Mouse (Mus musculus): ENCODE measurements around the gene Slc34a1. TPM values are rescaled to one million over a fixed set of nuclear protein-coding genes. Genes with fewer than 3 reads are reported as not detected.
A peak's percentile ranks its signal among the peaks of the same experiment; 100 is the strongest.

The Slc34a1 gene
- under 1 TPM in 1 of 2 experiments, not detected in 1; 0.42 TPM for total RNA-seq (2021)
- long read RNA-seq, experiment 1, result 0 reads
- long read RNA-seq, experiment 2, transcript Slc34a1-201 (13 exons, 2,433 nt), result major isoform, 135 of 200 reads
- long read RNA-seq, experiment 2, partial matches to known transcripts, result 14 of 200 reads
- long read RNA-seq, experiment 2, other reads (novel, unspliced or antisense), result 48 of 200 reads

DNA sequence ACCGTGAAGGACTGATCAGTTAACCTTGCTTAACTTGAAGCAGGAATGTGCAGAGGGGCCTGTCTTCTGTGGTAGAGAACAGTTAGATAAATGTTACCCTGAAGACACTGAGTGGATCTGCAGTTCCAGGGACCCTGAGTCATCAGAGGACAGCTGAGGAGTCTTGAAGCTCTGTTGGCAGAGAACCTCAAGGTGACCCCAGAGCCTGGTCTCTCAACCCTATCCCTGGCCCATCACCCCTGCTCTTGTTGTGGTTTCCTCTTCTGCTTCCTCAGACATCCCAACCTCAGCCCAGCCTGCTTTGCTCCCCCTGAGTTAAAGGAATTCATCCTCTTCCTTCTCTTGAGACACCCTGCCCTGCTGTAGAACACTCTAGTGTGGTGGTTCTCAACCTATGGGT is at the start of gene Slc34a1:
TSS of gene Slc34a1 (plus strand) at position 100 of the 400 bp plus-strand sequence.
- DNase-seq, result no peak

DNA sequence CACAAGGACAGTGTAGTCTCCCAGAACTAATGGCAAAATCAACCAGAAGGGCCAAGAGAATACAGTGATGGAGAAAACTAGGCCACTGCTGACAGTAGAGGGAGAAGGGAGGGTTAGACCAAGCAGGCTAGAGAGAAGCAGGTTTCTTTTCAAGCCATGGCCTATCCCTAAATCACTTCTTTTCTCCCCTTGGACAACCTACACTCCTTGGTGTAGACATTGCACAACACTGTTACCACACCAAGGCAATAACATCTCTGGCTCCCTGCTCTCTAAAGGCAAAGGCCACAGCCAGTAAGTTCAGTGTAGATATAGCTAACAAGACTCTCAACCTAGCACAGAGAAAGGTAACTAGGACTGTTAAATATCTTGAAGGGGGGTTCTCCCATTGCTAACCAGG is 36.8 kb upstream of the Slc34a1 start:
- DNase-seq, result no peak

DNA sequence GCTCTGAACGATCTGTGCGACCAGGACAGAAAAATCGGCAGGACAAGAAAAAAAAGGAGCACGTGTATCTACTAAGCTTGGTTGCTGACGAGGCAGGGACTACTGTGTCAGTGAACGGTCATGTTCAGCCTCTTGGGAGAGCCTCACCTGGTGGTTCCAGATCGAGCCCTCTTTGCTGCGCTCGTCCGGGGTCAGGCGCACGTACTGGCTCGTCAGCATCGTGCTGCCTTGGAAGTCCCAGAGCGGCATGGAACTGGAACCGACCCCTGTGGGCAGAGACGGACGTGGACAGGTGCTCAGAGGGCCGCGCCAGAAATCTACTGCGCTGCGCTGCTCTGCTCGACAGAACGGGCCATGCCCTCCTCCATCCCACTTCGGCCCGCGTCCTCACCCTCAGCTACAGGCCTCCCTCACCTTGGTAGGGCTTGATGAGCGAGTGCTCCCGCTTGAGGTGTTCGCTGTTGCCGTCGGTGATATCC is 36.0 kb upstream of the Slc34a1 start:
- DNase-seq, result no peak

DNA sequence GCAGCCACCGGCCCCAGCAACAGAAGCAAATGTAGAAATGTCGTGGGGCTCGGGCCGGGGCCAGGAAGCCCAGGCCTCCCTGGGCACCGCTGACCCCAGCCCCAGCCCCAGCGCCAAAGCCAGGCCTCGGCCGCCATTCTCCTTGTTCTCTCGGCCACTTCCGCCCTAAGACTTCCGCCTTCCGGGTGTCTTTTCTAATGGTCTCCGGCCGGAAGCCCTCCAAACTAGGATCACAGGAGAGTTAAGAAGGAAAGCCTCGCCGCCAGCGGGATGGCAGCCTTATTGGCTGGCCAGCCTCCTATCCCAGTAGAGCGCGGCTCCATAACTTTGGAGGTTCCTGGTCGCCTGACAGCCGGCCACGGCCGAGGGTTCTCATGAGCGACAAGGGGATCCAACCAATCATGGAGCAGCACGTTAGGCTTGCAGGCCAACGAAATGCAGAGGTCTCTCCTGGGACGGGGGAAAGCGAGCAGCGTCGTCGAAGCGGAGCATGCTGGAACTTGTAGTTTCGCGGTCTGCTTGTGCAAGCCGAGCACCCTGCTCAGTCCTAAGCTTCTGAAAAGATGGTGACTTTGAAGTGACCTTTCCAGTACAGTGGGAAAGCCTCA is 35.4 kb upstream of the Slc34a1 start, which contains the start of gene Lman2:
TSS of gene Lman2 (minus strand) at position 331 of the 608 bp plus-strand sequence.
- DNase-seq, result peak; percentile 96

DNA sequence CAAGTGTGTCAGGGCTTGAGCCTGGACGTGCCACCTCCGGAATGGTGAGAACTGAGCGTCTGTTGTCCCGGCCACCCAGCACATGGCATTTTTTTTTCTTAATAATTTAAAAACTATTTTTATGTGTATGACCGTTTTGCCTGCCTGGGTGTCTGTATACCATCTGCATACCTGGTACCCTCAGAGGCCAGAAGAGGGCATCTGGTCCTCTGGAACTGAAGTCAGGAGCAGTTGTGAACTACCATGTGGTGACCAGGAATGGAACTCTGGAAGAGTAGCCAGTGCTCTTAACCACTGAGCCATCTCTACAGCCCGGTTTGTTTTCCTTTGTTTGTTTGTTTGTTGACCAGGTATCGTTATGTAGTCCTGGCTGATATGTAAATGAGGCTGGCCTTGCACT is 29.6 kb upstream of the Slc34a1 start:
- DNase-seq, result no peak

DNA sequence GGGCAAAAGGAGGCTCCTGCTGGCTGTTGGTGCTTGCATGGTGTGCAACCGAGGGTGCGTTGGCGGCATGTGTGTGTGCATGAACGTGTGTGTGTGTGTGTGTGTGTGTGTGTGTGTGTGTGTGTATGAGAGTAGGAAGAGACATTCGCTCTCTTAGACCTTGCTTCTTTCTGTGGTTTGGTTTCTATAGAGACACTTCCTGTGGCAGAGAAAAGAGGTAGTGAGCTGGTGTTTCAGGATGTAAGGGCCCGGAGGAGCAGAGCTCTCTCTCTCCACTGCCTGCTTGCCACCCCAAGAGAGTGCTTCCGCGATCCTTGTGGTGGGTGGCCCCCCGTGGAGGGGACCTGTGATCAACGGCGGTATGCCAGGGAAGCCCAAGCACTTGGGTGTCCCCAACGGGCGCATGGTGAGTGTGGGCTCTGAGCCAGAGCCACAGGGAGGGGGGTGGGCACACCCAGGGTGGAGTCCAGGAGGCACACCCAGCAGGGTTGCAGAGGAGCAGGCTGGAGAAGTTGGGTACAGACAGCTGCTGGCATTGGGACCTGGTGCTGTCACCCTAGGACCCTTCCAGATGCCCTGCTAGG is 28.4 kb upstream of the Slc34a1 start, which contains the start of gene Rgs14:
TSS of gene Rgs14 (plus strand) at position 202 of the 584 bp plus-strand sequence.
- no peak for DNase-seq

DNA sequence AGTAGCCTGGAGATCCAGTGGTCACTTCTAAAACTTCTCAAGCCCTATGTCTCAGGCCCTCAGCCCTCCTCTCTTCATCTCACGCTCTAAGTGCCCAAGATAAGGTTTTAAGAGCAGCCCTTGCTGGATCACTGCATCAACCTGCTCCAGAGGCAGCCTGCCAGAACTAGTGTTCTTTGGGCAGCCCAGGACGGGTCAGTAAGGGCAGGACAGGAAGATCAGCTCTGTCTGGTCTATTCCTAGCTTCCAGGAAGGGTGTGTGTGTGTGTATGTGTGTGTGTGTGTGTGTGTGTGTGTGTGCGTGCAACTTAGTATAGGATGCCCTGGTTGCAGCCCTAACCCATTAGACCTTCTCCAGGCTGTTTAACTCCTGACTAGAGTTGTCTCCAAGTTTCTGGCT is 27.8 kb upstream of the Slc34a1 start:
- DNase-seq, result no peak

DNA sequence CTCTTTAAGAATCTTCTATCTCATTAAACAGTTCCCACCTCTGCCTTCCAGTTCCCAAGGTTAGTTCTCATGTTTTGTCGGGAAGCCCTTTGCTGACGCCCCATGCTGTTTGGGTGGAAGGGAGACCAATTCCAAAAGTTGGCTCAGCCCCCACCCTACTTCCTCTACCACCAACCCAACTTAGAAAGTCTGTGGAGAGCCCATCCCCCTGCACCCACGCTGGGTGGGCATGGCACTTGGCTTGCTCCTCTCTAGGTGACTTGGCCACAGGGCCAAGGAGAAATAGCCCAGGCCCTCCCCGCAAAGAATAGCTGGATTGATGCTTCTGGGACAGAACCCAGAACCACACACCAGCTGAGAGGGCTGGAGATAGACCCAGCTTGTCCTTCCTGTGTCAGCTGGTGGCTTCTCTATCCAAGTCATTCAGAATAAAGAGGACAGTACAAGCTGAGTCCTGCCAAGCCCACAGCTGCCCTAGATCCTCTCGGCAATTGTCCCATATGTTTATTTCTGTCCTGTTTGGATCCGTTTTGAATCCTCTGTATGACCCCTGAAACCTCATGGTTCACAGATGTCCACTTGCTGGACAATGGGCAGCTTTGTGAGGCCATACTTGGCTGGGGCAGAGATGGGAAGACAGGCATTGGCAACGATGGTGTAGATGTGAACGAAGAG is 26.8 kb upstream of the Slc34a1 start:
- DNase-seq, result no peak

DNA sequence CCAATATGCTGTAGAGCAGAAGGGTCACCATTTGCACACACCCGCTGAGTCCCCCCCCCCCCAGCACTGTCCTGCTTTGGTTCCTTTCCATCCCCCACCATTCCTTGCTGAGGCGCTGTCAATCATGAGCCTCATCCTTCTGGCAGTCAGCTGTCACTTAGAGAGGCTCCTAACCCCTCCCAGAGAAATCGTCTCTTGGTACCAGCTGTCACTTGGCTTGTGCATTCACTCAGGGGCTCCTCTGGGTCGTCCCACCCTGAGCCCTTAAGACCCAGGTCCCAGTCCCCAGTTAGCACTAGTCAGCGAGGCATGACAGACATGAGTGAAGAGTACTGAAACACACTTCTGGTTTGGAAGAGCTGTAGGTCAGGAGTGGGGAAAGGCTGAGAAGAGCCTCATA is 26.2 kb upstream of the Slc34a1 start:
- DNase-seq, result no peak

DNA sequence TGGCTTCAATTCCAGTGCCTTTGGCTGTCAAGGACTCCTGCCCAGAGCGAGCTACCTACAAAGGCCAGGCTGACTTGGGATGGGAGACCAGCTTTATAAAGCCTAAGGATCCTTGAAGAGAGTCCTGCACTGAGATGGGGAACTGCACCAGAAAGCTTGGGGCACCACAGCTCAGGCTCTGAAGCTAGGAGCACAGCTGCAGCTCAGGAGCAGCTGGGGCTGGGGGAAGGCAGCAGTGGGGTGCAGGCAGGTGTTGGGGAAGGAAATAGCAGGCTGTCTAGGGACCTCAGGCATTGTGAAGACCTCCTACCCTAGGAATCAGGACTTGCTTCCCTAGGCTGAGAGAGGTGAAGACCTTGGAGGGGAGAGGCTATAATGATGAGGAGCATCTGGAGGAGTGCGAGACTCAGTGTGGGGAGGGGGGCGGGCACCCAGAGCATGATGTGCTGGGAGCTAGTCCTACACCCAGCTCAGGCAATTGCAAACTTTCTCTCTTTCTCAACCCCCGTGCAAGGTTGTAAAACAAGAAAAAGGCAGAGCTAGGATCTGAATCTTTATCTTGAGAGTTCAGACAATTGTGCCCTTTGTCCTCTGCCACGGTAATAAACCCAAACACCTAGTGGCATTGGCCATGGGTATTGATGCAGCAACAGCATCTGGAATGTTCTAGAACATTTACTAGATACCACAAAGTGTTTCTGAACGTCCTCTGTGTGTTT is 23.6 kb upstream of the Slc34a1 start:
- no peak for DNase-seq

DNA sequence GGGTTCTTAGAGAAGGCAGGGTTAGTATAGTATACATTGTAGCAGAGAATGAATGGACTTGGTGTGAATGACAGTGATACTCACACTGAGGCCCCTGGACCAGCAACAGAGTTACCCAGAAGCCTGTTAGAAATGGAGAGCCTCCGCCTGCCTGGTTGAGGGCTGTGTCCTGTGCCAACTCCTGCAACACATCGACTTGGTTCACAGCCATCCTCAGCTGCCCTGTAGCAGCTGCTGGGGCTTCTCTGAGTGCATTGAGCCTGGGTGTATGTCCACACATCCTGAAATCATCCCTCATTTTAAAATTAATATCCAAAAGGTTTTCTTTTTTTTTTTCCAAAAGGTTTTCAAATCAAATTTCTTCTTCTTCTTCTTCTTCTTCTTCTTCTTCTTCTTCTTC is 22.1 kb upstream of the Slc34a1 start:
- no peak for DNase-seq

DNA sequence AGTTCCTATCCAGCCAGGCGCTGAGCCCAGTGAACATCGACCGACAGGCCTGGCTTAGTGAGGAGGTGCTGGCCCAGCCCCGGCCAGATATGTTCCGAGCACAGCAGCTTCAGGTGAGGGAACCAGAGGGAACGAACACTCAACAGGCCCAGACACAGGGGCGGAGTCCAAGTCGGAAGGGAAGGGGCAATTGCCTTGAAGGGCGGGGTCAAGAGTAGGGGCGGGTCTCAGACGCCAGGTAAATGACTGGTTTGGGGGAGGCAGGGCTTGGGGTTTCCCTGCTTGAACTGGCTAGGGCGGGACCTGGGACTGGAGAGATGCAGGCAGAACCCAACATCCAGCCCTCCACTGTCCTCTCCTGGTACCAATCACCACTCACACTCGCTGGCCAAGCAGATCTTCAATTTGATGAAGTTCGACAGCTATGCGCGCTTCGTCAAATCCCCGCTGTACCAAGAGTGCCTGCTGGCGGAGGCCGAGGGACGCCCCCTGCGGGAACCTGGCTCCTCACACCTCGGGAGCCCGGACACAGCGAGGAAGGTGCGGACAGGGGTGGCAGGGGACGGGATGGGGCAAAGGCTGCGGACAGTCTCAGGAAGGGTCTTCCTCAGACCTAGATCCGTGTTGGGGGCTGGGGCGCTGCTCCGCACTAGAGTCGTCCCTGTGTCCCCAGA is 18.9 kb upstream of the Slc34a1 start:
- no peak for DNase-seq

DNA sequence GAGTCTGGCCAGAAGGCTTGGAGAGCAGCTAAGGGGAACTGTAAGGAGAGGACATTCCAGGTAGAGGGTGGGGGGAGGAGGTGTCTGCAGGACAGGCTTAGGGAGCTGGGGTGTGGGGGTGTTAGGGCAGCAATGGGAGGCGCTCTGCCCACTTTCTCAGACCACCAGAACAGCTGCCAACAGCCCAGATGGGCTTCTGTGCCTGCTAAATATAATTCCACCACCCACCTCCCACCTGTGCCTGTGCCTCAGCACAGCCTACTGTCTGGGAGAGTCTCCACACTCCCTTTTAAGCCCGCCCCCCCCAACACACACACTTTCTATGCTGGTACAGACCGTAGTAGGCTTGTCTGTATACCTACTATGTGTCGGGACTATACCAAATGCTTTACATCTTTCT is 16.2 kb upstream of the Slc34a1 start:
- DNase-seq, result no peak

DNA sequence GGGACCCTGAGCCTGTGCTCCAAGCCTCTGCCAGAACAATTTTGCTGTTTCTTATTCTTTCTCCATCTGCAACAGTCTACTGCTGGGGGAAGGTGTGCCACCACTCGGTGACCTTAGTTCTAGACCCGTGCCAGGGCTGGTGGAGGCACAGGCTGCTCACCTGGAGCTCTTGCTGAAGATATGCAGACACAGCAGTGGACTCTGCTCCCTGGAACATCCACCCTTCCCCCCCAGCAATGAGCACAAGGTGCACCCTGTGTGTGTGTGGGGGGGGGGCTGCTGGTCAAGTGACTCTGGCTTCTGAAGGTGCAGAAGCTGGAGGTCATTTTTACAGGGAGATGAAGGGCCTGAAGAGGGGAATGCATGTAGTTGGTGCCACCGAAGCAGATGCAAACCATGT is 7.3 kb upstream of the Slc34a1 start:
- DNase-seq, result no peak

DNA sequence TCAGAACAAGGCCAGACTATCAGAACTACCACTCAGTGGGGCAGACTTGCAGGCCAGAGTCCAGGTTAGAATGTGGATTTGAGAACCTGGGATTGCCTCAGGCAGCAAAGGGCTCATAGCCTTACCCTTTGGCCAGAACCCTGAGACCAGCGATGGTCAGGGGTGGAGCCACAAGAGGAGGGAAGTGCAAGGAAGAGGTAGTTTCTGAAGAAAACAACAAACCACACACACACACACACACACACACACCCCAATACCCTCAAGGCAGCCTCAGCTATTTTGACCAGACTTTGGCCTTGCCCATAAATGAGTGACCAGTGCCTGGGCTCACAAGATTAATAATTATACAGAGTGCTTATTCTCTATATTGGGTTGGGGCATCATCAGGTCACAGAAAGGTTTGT is 6.4 kb upstream of the Slc34a1 start:
- DNase-seq, result no peak

DNA sequence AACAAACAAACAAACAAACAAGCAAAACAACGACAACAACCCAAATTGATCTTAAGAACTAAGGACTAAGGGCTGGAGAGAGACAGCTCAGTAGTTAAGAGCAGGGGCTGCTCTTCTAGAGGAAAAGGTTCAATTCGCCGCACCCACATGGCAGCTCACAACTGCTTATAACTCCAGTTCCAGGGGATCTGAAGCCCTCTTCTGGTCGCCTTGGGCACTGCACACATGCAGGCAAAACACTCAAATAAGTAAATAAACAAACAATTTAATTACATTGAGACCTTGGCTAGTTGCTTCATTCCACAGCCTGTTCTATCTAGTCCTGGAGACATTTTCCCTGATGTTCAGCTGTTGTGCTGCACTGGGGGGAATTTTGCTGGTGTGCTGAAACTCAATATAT is 5.1 kb upstream of the Slc34a1 start:
- no peak for DNase-seq

DNA sequence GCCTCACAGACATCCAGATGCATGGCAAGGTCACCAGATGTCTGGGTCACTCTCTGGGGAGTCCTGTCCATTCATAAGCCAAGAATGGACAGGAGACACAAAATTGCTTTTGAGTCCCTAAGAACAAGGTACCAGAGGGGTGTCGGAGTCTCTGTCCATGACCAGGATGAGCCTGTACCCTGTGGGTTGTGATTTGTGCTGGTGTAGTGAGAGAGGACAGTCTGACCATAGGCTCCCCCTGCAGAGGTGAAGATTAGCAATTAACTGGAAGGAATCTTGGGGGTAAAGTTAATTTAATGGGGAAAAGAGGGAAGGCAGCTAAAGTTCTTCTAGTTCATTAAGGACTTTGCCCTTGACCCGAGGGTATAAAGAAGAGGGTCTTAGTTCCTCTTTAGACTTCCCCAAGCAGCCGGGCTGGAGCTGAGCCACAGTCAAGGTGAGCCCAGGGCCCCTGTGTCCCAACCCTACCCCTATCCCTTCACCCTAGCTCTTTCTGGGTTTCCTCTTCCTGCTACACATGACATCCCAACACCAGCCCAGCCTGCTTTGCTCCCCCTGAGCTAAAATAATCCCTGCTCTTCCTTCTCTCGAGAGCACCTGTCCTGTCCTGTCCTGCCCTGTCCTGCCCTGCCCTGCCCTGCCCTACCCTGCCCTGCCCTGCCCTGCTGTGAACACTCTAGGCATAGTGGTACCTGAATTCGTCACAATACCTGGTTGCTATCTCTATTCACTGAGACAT is 1.5 kb downstream of the Slc34a1 start:
- DNase-seq, result no peak

DNA sequence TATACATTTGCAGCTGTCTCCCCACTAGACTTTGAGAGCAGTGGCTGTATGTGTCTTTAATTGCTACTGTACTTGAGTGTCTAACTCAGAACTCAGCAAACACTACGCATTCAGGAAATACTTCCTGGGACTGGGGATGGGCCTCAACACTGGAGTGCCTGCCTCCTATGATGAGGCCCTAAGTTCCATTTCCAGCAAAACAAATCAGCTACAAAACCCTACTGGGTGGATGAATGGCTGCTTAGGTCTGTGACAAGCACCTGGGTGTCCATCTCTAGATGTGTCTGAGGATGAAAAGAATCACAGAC is 2.0 kb downstream of the Slc34a1 start:
- no peak for DNase-seq

DNA sequence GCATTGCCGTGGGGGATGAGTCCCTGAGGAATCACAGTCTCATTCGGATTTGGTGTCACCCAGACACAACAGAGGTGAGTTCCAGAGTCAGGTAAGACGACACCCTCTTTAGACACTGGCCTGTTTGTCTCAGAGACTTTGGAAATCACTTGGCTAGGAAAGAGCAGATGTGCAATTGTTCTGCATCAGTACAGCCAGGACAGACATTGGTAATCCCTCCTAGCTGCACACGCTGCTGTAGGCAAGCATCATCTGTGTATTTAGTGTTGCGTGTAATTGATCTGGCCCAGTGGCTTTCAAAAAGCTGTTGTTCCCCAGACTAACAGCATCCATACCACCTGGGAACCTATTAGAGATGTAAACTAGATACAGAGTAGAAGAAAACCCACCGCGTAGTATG is 5.3 kb downstream of the Slc34a1 start:
- no peak for DNase-seq

DNA sequence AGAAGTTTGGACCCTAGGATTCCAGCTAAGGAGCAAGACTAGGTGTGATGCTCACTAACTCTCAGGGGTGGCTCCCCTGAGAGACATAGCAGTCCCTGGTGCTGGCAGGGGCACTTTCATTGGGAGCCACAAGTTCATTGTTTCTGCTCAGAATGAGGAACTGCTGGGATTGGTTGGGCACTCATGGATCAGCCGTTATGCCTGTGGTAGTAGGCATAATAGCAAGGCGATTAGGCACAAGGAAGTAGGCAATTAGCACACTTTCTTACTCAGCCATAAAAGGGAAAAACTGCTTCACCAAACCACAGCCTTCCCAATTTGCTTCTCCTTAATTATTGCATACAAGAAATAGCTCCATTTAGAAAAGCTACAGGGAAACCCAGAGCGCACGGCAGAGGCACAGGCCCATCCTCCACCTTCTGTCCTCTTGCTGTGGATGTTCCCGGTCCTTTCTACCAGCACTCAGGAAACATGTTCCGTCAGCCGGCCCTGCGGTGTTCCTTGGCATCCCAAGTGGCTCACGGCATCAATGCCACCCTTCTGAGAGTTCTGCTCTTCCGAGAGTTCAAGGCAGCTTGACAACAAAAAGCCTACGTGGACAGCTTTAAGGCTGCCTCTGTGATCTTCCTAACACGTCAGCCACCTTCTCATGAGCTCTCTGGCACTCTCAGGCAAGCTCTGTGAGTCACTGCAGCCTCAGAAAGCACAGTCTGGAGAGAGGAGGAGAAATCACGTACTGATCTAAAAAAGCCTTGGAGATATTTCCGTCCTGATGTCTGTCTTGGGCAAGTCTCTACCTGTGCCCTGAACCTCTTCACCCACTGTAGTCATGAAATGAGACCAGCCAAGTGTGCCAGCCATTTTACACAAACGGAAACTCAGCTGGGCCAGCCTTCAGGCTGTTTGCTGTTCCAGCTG is 6.2 kb downstream of the Slc34a1 start:
- no peak for DNase-seq

Measured in adrenal gland, postnatal 10 days (tissue).